Mouse (Mus musculus) cerebellum, postnatal 10 days (tissue): ENCODE results near the gene Ccdc77.

Source experiments
- DNase-seq, 2 experiments: peaks; one replicate each; pipeline ENCODE4 v3.0.0; 2021; ENCODE audit warnings: mixed read lengths in 2 of 2

Ccdc77 gene

DNA sequence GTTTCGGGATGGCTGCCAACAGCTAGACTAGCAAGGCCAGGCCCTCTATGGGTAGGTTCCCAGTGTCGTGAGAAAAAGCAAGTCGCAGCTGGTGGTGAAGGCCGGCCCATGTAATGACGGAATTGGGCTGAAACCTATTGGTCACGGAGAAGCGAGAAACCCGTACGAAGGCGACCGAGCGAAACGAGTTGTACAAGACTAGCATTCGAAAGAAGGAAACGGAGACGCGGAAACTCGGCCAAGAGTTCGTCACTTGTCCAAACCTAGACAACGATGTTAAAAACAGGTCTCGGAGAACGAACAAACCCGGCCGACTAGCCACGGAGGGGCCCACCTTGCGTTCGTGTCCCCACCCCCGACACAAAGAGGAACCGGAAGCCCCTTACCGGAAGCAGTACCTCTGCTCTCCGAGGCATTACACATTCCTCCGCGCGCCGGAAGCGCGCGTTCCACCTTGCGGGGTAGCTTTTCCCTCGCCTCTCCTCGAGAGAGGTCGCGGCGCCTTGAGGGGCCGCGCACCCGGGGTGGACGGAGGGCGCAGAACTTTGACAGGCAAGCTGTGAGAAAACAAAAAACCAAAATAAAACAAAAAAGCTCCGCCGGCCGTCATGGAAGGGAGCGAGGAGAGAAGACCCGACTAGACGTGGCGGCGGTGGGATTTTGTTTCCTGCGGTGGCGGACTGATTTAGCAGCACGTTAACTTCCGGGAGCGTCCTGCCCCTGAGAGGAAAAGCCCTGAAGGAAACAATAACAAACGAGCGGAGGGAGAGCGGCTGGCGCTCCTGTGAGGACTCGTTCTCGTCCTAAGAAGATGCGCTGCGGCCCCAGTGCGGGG lies at the start of gene Ccdc77, which contains the start of gene Kdm5a:
TSS of gene Ccdc77 (minus strand) at position 687 of the 835 bp plus-strand sequence.
TSS of gene Kdm5a (plus strand) at position 437 of the 835 bp plus-strand sequence.
- peak; percentile 95 to 96 for DNase-seq

DNA sequence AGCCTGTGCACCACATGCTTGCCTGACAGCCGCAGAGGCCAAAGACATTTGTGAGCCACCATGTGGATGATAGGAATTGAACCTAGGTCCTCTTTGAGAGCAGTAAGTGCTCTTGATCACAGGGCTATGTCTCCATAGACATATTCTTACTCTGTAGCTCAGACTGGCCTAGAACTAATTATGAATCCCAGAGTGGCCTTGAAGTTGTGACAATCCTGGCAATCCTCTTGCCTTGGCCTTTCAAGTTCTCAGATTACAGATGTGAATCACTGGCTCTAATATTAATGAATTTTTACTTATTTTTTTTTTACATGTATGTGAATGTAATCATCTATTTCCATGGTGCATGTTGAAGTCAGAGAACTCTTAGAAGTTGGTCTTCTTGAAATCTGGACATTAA lies 39.8 kb upstream of the Ccdc77 start:
- DNase-seq, result no peak

DNA sequence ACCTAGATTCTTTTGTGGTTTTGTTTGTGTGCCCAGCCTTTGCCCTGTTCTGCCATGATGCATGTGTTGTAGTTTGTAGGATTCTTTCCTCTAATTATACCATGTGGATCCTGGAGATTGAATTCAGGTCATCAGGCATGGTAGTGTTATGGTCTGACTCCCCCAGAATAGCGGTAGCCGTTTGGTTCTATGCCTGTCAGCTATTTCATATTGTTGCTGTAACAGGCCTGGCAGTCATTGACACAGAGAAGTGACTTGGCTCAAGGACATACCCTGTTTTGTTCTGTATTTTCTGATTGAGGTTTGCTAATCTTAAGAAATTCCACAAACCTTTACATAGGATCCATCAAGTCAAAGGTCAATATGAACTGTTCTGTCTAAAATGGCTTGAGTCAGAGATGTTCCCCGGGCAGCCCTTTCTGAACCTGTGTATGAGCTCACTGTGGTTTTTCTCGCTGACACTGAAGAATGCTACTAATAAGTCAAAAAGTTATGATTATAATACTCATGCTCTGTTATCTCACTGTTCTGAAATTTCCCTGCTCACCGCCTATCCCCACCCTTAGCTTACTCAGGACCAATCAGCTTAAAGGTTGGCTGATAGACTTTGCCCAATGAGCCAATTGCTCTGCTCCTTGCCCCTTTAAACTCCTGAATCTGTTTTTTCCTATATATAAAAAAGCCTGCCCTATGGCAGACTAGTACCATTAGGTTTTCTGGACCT lies 31.6 kb upstream of the Ccdc77 start:
- DNase-seq, result no peak

DNA sequence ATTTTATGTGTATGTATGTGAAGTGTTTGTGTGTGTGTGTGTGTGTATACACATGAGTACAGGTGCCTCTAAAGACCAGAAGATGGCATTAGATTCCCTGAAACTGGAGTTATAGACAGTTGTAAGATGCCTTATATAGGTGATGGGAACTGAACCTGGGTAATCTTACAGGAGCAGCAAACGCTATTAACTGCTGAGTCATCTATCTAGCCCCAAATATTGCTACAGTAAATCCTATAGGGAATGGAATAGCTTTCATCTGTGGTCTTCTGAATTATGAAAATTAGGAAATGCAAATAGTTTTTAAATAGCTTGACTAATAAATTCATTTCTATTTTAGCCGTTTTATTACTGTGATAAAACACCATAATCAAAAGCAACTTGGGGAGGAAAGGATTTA lies 28.6 kb upstream of the Ccdc77 start:
- no peak for DNase-seq

DNA sequence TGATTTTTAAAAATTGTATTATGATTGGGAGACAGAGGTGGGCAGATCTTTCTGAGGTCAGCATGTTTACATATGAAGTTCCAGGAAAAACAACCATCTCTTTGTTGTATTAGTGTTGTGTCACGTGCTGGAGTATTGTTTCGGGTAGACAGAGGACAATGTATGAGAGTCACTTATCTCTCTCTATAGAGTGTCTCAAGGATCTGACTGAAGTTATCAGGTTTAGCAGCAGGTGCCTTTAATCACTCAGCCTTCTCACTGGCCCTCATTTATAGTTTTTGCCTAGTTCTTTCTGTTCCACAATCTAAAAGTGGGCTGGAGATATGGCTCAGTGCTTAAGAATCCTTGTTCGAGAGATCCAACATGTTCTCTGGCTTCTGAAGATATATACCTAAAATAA lies 25.9 kb upstream of the Ccdc77 start:
- DNase-seq, result no peak

DNA sequence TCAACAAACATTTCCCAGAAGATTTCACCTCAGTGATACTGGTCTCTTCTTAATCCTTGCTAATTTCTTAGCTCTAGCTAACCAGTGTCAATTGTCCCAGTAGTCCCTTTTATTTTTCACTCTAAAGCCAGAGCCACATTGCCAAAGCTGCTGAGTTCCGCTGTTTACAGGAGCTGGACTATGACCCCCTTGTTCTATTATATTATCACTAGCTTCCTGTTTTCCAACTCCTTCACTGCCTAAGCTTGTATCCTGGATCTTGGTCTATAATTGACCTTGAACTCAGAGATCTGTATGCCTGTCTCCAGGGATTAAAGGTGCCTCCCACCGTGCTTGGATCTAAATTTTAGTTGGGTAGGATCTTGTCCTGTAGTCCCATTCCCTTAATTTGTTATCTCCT lies 12.6 kb upstream of the Ccdc77 start:
- DNase-seq, result no peak

DNA sequence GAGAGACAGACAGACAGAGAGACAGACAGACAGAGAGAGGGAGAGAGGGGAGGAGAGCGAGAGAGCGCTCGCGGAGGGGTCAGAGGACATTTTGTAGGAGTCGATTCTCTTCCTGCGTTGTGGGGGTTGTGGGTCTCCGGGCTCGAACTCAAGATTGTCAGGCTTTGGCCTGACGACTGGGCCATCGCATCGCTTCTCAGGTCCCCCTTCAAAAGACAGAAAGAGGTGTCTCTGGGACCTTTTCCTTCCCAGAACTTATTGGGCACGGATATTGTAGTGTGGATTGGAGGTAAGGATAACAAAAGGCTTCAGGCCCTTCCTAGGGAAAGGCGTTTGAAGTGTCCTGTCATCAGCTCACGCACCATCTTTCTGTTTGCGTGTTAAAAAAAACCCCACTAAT lies 877 bp upstream of the Ccdc77 start:
- peak; percentile 9 to 25 for DNase-seq

DNA sequence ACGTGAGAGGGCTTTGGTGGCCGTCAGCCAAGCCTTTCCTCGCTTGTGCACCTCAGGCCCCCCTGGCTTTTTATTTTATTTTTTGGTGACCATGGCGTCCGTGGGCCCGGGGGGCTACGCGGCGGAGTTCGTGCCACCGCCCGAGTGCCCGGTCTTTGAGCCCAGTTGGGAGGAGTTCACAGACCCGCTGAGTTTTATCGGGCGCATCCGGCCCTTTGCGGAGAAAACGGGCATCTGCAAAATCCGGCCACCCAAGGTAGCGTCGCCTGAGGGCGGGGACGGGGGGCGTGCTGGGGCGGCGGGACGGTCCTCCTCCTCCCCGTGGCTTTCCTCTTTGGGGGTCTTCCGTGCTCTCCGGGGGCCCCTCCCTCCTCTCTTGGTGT lies 340 bp upstream of the Ccdc77 start:
- no peak for DNase-seq

DNA sequence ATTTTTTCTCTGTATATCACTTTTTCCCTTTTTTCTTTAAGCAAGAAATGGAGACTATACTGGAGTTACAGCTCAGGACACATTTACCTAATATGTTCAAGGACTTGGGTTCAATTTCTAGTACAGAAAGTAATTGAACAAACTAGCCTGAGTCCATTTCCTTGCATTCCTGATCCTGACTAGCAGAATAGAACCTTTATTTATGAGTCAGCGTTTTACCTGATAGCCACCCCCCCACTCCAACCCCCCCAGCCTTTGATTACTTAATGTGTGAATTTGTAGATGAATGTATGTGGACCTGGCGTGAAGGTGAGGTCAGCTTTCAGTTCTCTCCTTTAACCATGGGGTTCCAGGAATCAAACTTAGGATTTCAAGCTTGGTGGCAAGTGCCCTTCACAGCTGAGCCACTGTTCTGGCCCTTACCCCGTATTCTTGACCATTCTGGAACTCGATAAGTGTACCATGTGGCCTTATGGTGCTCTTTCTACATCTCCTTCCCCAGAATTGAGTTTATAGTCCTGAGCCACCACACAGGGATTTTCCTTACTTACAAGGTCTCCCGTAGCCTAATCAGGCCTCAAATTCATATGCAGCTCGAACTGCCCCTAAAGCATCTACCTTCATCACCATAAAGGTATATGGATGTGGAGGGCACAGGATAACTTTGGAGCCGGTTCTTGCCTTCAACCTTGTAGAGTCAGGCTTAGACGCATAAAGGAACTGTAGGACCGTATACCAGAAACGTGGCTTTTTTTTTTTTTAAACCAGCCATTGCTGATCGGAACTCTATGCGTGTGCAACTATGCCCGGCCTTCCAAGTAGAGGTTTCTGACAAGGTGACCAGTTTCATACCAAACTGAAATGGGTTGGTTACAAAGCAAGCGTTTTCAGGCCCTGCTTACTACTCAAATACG lies 1.1 kb downstream of the Ccdc77 start:
- DNase-seq, result peak in 1 of 2 experiments; percentile 7

DNA sequence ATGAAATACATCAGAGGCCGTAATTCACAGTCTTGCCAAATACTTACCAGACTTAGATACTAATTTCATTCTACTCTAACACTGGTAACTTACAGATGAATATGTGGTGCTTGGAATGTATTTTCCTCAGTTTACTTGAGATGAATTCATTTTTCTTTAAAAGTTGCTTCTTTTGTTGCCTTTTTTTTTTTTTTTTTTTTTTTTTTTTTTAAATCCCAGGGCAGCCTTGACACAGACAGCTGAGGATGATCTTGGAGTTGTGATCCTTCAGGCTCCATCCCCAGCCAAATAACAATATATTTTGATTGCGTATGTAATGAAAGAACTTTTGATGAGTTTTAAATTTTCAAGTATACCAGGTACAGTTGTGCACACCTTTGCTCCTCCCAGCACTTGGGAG lies 2.0 kb downstream of the Ccdc77 start:
- no peak for DNase-seq

DNA sequence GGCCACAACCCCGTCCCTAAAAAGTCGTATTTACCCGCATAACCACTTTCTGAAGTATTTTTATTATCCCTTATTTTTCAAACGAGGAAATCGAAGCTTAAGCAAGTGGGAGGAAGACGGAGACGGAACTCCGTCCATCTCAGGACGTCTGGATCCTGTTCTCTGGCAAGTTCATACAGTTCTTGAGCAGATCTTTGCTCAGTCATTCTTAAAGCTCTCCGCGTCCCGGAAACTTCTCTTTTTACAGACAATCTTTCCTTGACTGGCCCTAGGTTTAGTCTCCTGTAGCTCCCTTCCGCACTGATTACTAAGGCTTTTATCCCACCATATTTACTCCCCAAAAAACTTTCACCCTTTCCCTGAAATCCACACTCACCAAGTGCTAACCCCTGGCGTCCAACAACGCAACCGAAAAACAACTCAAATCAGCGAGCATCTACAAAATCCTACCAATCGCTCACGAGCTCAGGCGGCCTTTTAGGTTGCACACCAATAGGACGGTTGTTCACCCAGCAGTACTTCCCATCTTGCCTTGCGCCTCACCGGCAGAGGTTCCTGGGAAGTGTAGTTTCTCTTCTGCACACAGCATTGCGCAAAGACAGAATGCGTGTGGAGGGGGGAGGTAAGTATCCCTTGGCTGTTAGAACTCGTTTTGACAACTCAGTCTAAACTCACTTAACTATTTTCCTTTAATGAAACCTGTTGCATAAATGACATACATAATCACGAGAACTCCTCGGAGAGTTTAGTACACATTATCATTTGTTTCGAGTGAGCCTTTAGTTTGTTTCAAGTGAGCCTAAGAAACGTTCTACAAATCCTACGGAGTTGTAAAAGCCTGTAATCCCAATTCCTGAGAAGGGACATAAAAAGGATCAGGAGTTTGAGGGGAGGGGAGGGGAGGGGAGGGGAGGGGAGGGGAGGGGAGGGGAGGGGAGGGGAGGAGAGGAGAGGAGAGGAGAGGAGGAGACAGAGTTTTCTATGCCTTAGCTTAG lies 6.9 kb downstream of the Ccdc77 start:
- peak; percentile 84 to 86 for DNase-seq

DNA sequence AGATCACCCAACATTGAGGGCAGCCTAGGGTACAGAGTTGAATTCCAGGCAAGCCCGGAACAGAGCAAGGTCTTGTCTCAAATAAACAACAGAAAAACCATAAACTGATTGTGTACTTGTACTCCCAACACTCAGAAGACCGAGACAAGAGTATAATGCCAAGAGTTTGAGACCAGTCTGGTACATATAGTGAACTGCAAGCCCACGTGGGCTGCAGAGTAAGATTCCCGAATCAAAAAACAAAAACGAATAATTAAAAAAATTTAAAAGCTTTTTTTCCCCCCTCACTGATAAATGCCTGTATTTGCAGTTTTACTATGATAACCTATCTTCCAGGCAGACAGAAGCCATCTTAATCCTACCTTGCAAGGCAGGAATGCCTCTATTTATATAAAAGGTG lies 7.7 kb downstream of the Ccdc77 start:
- DNase-seq, result no peak

DNA sequence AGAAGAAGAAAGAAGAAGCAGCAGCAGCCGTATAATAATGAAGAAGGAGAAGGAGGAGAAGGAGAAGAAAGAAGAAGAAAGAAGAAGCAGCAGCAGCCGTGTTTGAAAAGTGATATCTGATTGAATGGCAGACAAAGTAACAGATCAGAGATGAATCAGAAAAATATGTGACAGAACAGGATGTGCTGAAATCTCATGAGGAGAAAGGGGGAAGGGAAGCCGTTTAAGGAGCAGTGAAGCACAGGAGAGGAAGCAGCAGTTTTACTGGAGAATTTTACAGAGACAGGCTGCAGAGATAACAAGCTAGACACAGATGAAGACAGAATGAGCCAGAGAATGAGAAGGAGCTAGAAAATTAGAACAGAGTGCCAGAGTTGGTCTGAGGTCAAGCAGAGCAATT lies 15.2 kb downstream of the Ccdc77 start:
- DNase-seq, result no peak

DNA sequence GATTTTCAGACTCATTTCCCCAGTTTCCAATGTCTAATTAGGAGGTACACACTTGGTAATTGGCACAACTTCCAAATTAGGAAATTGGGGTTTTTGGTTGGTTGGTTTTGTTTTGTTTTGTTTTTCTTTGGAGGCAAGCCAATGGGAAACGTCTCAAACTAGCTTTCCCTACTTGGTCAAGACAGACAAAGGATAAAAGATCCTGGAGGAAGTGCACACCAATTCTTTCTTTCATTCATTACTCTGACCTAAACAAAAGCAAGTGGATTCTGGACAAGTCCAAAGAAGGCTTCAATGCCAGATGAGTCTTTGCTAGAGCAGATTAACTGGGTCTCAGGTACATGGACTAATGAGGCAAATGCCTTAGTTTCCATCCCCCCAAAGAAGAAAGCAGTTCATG lies 20.2 kb downstream of the Ccdc77 start:
- no peak for DNase-seq

DNA sequence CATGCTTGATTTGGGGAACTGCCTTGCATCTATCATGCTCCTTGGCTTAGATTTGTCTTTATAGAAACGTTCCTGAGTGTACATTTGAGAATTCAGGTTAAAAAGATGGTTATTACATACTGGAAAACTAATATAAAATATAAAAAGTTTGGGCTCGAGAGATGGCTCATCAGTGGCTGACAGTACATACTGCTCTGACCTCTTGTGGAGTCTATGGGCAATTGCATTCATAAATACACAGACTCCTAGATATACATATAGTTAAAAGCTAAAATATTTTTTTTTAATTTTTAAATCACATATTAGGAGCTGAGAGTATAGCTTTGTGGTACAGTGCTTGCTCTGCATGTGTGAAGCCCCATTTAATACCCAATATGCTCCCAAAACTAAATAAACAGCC lies 31.8 kb downstream of the Ccdc77 start:
- DNase-seq, result no peak

DNA sequence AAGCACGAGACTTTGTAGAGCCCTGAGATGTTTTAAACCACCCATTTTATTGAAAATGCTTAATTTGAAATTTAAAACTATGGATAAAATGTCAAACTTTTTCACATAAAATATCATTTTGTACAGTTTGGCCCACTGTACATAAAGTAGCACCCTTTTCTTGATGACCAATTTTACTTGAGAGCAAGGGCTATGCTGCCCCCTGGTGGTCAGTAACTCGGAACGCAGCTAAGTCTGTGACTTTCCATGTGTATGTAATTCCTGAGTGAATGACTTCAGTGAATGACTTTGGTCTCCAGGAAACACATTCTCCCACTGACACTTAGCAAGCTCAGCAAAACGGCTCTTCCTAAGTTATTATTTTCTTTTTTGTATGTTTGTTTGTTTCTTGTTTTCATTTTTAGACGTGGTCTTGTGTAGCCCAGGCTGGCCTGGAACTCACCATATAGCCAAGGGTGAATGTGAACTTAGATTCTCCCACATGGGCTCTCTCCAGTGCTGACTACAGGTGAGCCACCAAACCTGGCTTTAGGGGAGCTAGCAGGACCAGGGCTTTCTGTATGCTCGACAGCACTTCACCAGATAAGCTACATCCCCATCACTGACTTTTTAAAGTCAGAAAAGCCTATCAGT lies 39.8 kb downstream of the Ccdc77 start:
- DNase-seq, result peak; percentile 80 to 85

DNA sequence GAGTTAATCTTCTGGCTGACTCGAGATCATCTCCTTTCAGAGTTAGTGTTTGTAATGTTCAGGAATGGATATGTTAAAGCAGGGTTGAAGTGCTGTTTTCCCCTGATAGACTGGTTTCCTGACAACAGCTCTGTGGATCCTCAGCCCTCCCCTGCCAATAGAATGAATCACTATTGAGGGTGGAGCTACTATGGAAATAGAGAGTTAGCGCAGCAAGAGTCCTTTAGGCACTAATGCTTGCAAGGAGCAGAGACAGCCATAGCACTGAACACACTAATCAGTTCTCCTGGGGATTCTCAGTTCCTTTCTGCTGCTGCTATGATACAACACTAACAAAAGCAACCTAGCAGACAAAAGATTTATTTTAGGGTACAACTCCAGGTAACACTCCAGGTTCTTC lies 43.8 kb downstream of the Ccdc77 start:
- no peak for DNase-seq

DNA sequence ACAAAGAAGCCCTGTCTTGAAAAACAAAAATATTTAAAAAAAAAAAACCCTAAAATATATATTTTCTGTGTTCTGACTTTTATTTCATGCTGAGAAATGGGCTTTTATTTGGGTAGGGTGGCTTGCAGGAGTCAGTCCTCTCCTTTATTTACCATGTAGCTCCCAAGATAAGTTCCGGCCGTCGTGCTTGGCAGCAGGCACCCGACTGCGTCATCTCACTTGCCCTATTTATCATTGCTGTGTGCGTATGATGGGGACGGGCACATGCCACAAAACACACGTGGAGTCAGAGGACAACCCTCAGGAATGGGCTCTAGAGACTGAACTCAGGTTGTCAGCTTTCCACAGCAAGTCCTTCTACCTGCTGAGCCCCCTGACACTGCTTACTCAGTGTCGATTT lies 45.0 kb downstream of the Ccdc77 start:
- no peak for DNase-seq

DNA sequence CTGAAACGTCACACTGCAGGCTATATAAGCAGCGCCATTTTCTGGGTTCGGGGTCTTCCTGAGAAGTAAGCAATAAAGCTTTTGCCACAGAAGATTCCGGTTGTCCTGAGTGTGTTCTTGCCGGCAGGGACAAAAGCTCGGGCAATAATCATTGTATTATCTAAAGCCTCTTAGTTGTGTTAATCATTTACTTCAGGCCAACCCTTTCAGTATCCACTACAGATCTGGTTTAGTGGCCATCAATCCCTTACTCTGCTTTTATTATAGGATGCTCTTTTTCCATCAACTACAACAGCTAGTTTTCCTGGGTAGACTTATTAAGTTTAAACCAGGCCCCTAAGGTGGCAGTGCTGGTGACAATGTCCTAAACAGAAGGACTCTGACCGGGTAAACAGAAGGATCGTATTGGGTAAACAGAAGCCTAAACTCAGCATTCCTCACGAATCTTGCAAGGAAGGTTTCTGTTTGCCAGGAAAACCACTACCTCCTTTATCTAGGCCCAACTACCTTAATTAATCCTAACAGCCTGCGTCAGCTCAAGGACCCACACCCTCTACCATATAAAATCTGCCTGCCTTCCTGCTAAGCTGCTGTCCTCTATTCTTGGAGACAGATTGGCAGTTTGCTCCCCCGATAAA lies 45.8 kb downstream of the Ccdc77 start:
- no peak for DNase-seq

DNA sequence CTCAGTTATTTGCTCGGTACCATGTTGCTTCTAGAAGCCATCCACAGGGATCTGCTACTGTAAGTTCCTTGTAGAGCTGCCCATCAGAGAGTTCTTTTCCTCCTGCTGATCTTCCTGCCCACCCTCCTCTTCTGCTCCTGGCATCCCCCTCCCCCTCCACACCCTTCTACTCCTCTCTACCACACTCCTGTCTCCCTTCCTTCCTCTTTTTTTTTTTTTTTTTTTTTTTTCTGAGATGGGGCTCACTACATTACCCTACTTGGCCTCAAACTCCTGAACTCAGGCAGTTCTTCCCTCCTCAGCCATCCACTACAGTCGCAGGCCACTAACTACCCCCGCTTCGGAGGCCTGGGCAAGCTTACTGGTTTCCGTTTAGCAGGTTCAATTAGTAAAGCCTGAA lies 51.7 kb downstream of the Ccdc77 start:
- DNase-seq, result no peak

DNA sequence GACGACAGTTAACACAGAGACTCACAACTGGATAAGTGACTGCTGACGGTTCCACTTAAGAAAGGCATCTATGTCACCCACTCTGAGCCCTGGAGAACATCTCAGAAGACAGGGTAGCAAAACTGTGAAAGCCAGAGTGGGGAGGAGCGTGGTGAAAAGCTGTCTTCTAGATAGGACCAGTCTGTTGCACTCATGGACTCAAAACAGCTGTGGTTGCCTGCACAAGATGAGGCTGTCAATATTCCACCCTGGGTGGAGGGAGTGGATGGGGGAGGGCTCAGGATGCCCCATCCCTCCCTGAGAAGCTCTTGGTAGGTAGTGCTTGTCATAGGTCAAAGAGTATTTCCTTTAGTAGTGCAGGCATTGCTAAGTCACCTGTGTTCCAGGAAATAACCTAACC lies 54.4 kb downstream of the Ccdc77 start:
- DNase-seq, result no peak
